Mouse (Mus musculus) E14TG2a.4 (cell line): ENCODE data around the gene Tesc.

Experiments
- CTCF ChIP-seq: conservative IDR thresholded peaks from 2 replicates; pipeline ENCODE4 v1.5.1; 2014; ENCODE audit warnings: low read length
- POU5F1 ChIP-seq: IDR thresholded peaks from 2 replicates; pipeline ENCODE4 v1.6.1; 2014; ENCODE audit warnings: low read length, borderline replicate concordance

DNA sequence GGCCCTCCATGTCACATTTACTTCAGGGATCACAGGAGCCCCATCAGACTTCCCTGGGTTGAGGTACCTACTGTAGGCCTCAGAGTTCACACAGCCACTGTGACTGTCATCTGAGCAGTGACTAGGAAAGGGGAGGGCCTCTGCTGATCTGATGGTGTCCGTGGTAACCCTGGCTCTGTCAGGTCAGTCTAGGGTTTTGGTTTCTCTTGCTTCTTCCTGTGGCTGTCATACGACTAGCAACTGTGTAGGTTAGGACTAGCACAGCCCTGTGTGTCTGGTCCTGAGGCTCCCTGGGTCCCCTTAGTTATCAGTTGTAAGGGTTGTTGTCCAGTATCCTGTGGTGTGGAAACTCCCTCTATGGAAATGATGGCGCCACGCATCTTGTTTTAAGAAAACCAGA lies 23.2 kb downstream of the Tesc start:
- TF ChIP-seq CTCF = no peak
- TF ChIP-seq POU5F1 = no peak
